Mouse (Mus musculus) right cerebral cortex, postnatal 10 days (tissue): Measurements from ENCODE around the gene Orai1.
A peak's percentile ranks its signal among the peaks of the same experiment; 100 is the strongest.

Source experiments
- DNase-seq, 2 experiments: peaks; one replicate each; pipeline ENCODE4 v3.0.0; 2021; ENCODE audit warnings: low spot score in 2 of 2

The Orai1 gene

DNA sequence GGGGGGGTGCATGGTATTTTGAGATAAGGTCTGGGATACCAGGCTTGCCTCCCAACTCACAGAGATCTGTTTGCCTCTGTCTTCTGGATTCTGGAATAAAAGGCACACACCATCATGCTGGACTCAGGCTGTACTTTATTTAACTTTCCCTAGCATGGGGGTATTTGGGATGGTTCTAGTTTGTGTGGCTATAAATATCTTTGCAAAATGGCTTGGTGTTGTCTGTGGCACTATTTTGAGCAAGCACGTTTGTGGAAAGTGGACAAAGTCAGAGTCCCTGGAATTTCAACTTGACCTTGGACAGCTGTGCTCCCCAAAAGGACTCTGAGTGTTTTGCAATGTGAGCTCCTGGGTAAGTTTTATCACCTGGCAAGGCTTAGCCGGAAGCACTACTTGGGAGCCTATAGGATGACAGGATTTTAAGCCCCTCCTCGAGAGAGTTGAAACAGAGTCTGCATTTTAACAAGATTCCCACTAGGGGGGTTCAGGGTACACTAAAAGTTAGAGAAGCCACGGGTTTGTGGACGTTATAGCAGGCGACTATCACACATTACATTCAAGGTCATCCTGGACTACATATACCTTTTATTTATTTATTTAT, 52.6 kb downstream of the Orai1 start:
- no peak for DNase-seq

DNA sequence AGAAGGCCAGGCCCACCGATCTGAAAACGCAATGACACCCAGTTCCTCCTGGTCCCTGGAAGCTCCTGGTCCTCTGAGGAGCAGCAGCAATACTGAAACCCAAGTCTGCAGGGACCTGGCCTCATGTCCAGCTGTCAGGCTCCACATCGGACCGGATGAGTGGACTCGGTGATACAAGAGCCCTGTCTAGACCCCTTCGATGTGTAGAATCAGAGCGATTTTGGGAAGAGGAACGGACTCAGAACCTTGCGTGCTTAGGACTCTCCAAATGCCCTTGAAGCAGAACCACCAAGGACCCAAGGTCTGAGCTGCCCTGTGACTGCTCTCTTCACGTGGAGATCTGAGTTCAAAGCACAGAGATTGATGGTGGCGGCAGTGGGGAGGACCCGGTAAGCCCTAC, 53.2 kb downstream of the Orai1 start, which contains the start of gene Tmem120b:
TSS of gene Tmem120b (plus strand) at position 301 of the 400 bp plus-strand sequence.
- DNase-seq = no peak

DNA sequence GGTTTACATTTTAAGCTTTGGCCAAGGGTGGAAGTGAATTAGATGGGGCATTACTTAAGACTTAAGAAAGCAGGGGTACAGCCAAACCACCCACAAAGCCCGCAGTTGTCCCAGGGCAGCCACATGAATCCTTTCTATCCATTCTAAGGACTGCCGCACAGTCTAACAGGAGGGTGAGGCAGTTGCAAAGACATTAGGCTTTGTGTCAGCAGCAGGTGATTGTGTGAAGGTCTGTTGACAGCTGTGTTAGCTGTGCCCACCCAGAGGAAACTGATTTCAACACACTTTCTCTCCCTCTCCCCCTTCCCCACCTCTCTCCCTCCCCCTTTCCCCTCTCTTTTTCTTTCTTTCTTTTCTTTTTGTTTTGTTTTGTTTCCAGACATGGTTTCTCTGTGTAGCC, 53.8 kb downstream of the Orai1 start:
- DNase-seq = no peak

DNA sequence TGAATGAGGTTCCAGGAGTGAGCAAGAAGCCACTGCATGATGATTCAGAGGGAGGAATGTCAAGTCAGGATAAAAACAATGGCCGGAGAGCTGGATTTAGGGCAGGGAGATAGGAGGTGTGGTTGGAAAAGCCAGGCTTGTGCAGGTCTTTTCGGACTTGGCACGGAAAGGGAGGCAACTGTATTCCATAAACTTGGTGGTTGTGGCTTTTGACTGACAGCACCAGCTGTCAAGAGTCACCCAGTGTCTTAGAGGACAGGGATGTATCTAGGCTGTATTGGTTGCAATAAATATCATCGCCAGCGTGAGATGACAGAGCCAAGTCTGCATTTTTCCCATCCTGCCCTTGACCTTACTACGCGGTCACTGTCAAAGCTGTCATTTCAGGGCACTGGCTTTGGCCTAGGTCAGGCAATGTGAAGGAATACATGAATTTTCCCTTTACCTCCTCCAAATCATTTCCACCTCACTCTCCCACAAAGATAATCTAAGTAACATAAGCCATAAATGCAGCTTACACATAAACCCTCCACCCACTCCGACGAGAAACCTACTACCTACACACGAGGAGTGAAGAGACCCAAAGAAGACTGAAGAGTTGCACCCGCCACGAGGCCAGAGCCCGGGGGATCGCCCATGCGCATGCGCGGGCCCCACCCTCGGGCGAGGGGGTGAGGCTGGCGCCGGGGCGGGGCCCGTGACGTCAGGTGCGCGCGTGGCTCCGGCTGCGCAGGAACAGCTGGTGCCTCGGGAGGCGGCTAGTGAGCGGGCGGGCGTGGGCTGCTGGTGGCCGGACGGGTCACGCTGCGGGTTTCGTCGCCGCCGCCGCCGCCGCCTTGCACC, 60.9 kb downstream of the Orai1 start:
- DNase-seq = peak; percentile 94 to 95

DNA sequence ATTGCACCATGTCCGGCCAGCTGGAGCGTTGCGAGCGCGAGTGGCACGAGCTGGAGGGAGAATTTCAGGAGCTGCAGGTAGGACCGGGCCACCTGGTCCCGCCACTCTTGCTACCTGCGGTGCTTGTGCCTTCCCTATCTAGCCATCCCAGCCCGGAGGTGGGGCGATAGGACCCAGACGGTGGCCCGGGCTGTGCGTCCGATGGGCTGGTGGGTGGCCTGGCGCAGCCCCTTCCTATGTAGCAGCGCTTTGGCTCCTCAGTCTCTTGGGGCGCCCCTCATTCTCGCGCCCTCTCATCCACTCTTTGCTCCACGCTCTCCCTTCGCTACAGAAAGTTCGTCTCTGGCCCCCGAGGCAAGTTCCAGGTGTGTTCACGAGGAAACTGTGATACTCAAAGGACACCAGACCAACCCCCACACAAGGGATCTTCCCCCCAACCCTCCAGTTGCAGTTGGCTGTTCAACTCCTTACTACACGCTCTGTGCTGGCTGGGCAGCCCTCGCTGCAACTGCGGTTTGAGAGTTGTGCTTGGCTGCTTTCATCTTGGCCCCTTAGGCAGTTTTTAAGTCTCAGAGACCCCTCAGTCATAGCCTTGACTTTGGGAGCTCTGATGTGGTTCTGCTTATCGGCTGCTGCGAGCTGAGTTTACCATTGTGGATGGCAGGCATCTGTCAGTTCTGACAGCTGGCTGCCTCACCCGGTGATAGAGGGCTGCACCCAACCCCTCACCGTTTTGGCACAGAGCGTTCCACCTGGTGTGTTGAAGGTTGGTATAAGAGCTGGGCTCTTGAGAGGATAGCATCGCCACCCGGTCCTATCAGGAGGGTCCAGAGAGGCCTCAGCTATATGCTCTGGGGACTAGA, 61.8 kb downstream of the Orai1 start:
- DNase-seq = no peak

DNA sequence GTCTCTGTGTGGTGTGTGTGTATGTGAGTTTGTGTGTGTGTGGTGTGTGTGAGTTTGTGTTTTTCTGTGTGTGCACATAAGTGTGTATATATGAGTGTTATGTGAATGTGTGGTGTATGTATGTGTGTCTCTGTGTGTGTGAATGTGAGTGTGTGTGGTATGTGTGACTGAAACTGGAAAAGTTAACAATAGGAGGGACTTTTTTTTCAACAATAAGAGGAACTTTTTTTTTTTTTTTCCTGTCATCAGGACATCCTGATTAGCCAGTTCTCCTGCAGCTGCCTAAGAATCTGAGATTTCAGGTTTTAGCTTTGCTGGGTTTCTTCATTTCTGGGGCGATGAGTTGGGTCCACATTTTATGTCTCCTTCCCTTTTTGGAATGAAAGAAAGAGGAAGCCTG, 64.7 kb downstream of the Orai1 start:
- no peak for DNase-seq

DNA sequence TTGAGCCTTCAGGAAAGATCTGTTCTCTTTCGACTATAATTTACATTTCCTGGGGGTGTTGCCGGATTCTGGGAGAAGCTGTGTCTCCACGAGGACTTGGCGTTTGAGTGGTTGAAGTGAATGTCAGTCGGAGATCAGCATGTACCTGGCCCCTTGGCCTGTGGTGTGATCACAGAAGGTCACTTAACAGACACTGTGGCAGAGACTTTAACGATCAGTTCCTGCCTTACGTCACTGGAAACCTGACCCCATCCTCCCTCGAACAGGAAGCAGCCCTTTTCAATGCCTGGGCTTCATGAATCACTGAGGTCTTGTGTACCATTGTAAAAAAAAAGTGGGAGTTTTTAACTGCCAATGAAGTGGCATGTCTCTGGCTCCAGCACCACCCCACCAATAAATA, 65.2 kb downstream of the Orai1 start:
- DNase-seq = no peak
